Mouse (Mus musculus) stomach, adult 2 months (tissue): ENCODE data around the gene Khnyn. TPM values are rescaled to one million over a fixed set of nuclear protein-coding genes. Genes with fewer than 3 reads are reported as not detected.

Experiments used
- polyA plus RNA-seq: library from polyadenylated mRNA; depleted of rRNA; stranded (reverse); fragments of >200 nt; gene quantifications from 2 replicates; pipeline ENCODE4 v1.2.3, GENCODE M21; 2012; rRNA removed

Gene Khnyn
- polyA plus RNA-seq: 13.9 and 14.7 TPM in 2 replicates

GRCm38 (mm10) chr14:55884713-55885113 lies at the start of gene Khnyn:
Gene Khnyn, plus strand, starts transcription at chr14:55884947.

GRCm38 (mm10) chr14:55853621-55854285 lies 31.0 kb upstream of the Khnyn start, which contains the start of gene Nynrin:
Gene Nynrin, plus strand, starts transcription at chr14:55854010.

GRCm38 (mm10) chr14:55884166-55884565 lies 581 bp upstream of the Khnyn start, which contains the start of gene Cbln3:
Gene Cbln3, minus strand, starts transcription at chr14:55884392.

GRCm38 (mm10) chr14:55899701-55900413 lies 15.1 kb downstream of the Khnyn start, which contains the start of gene Sdr39u1:
Gene Sdr39u1, minus strand, starts transcription at chr14:55900293.

GRCm38 (mm10) chr14:55944575-55944974 lies 59.8 kb downstream of the Khnyn start, which contains the start of gene Cma1:
Gene Cma1, minus strand, starts transcription at chr14:55944675.

Other genes starting within 250 kb of the Khnyn start
- gene Ipo4, start 249.0 kb upstream of the Khnyn start, polyA plus RNA-seq: 31.9 and 34.9 TPM in 2 replicates
- 8.5 and 8.6 TPM in 2 replicates for gene Gm49378, start 247.1 kb upstream of the Khnyn start, polyA plus RNA-seq
- gene Tm9sf1, start 241.1 kb upstream of the Khnyn start, polyA plus RNA-seq: 55.0 and 58.0 TPM in 2 replicates
- 0.38 and 0.49 TPM in 2 replicates for gene Tssk4, start 234.8 kb upstream of the Khnyn start, polyA plus RNA-seq
- 6.8 and 7.4 TPM in 2 replicates for gene Mdp1, start 224.4 kb upstream of the Khnyn start, polyA plus RNA-seq
- gene Gmpr2, start 213.0 kb upstream of the Khnyn start, polyA plus RNA-seq: 3.7 and 4.7 TPM in 2 replicates
- 167 and 187 TPM in 2 replicates for gene Nedd8, start 212.8 kb upstream of the Khnyn start, polyA plus RNA-seq
- gene Tinf2, start 203.1 kb upstream of the Khnyn start, polyA plus RNA-seq: 3.1 and 4.4 TPM in 2 replicates
- gene Tgm1, start 171.0 kb upstream of the Khnyn start, polyA plus RNA-seq: 29.4 and 45.8 TPM in 2 replicates
- 24.3 and 27.3 TPM in 2 replicates for gene Rabggta, start 162.7 kb upstream of the Khnyn start, polyA plus RNA-seq
- gene Dhrs1, start 139.3 kb upstream of the Khnyn start, polyA plus RNA-seq: 50.3 and 51.5 TPM in 2 replicates
- 5.8 and 6.9 TPM in 2 replicates for gene Nop9, start 139.3 kb upstream of the Khnyn start, polyA plus RNA-seq
- 16.4 and 17.4 TPM in 2 replicates for gene Cideb, start 126.5 kb upstream of the Khnyn start, polyA plus RNA-seq
- 5.8 and 10.2 TPM in 2 replicates for gene Ltb4r2, start 123.5 kb upstream of the Khnyn start, polyA plus RNA-seq
- gene Ltb4r1, start 119.0 kb upstream of the Khnyn start, polyA plus RNA-seq: 5.6 and 10.4 TPM in 2 replicates
- gene Adcy4, start 100.9 kb upstream of the Khnyn start, polyA plus RNA-seq: 8.0 and 9.3 TPM in 2 replicates
- 16.6 and 17.9 TPM in 2 replicates for gene Ripk3, start 96.1 kb upstream of the Khnyn start, polyA plus RNA-seq
- 13.1 and 15.8 TPM in 2 replicates for gene Nfatc4, start 61.8 kb upstream of the Khnyn start, polyA plus RNA-seq
- 1.7 and 2.3 TPM in 2 replicates for gene Nynrin, start 30.9 kb upstream of the Khnyn start, polyA plus RNA-seq
- gene Cbln3, start 555 bp upstream of the Khnyn start, polyA plus RNA-seq: 0.11 and 0.34 TPM in 2 replicates
- gene Sdr39u1, start 15.3 kb downstream of the Khnyn start, polyA plus RNA-seq: 17.2 and 19.5 TPM in 2 replicates
- gene Cma1, start 59.7 kb downstream of the Khnyn start, polyA plus RNA-seq: 1.3 and 3.1 TPM in 2 replicates
- not detected in 2 replicates for gene Cma2, start 66.0 kb downstream of the Khnyn start, polyA plus RNA-seq
- gene Mcpt1, start 133.0 kb downstream of the Khnyn start, polyA plus RNA-seq: 16.9 and 47.6 TPM in 2 replicates
- gene Mcpt9, start 145.5 kb downstream of the Khnyn start, polyA plus RNA-seq: not detected in 2 replicates
- gene Mcpt2, start 157.1 kb downstream of the Khnyn start, polyA plus RNA-seq: 7.9 and 8.6 TPM in 2 replicates
- gene Mcpt4, start 177.4 kb downstream of the Khnyn start, polyA plus RNA-seq: 1.5 and 2.9 TPM in 2 replicates
- gene Mcpt8, start 200.3 kb downstream of the Khnyn start, polyA plus RNA-seq: not detected in 2 replicates
- gene Ctsg, start 217.6 kb downstream of the Khnyn start, polyA plus RNA-seq: not detected in 2 replicates
- gene Gzme, start 235.7 kb downstream of the Khnyn start, polyA plus RNA-seq: not detected in 2 replicates
- gene Gzmd, start 247.7 kb downstream of the Khnyn start, polyA plus RNA-seq: not detected in 2 replicates